Mouse (Mus musculus) cerebral cortex, adult 2 months (tissue): ENCODE results near the gene Gm17482.

ENCODE experiments used
- WGBS: fragments of 180-500 bp; shearing (Covaris S2); methylation state at CpG from one replicate; pipeline ENCODE4 v1.1.7; 2018; 5-methylcytosine and 5-hydroxymethylcytosine counted together

Gm17482 gene

DNA sequence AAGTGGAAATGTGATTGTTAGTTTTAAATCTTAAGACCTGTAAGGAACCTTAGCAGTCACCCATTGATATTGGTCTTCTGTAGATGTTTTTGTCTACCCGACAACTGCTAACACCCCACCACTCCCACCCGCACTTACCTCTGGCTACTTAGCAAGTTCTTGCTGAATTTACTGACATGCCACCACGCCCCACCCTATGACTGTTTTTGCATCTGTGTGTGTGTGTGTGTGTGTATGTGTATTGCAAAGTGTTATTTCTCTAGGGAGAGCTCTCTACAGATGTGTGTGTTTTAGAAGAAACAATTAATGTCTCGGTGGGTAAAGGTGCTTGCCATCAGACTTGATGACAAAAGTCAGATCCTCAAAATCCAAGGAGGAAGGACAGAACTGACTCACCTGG lies at the start of gene Gm17482:
Gene Gm17482, plus strand, starts transcription at position 301 of the 400 bp plus-strand sequence.
- 77% methylated on average over 4 of the region's 4 CpGs for WGBS

DNA sequence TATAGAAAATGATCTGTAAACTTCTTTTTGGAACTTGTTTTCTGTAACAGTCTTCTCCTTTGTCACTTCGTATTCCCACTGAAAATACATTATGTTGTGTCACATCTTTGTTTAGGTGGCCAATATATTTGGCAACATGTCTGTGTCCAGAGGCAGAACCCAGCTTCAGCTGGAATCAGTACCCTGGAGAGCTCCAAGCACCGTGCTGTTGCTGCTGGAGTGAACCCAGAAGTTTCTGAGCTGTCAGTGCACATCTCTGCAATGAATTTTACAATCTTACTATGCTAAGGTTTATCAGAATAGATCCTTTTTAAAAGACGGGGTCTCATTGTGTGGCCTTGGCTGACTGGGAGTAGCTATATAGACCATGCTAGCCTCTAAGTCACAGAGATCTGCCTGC lies 48.3 kb upstream of the Gm17482 start:
- 28% methylated on average over 3 of the region's 3 CpGs for WGBS

- WGBS, result 38% methylated on average over 2 of the region's 2 CpGs
These were observed 46.0 kb upstream of the Gm17482 start for GRCm38 (mm10) chr6:115181094-115181493.

- whole genome bisulfite sequencing, result 69% methylated on average over 7 of the region's 7 CpGs
These were observed 36.0 kb upstream of the Gm17482 start for GRCm38 (mm10) chr6:115191111-115191510.

GRCm38 (mm10) chr6:115200753-115201152 lies 26.4 kb upstream of the Gm17482 start:
- 77% methylated on average over 3 of the region's 3 CpGs for WGBS

GRCm38 (mm10) chr6:115203029-115203428 lies 24.1 kb upstream of the Gm17482 start:
- WGBS, result 63% methylated on average over 3 of the region's 3 CpGs

- 23% methylated on average over 2 of the region's 2 CpGs for WGBS
These were observed 17.0 kb upstream of the Gm17482 start for GRCm38 (mm10) chr6:115210187-115210586.

DNA sequence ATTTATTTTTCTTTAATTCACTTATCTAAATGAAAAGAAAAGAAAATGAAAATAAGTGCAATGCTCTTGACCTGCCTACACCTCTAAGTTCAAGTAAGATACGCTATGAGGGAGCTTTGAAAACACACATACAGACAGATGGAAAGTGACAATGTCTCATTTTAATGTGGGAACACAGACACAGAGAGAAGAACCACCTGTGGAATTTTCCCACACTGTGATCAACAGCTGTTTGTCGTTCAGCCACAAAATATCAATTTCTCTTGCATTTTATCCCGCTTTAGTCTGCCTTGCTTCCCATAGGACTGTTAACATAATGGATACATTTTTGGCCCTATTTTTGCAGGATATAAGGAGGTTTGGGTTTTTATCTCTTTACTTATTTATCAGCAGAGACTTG lies 16.3 kb upstream of the Gm17482 start:
- 71% methylated on average over 3 of the region's 3 CpGs for WGBS

GRCm38 (mm10) chr6:115212132-115212903 lies 14.8 kb upstream of the Gm17482 start:
- 63% methylated on average over 5 of the region's 5 CpGs for WGBS

- WGBS, result 54% methylated on average over 5 of the region's 5 CpGs
These were observed 14.0 kb upstream of the Gm17482 start for GRCm38 (mm10) chr6:115213129-115213528.

GRCm38 (mm10) chr6:115221215-115221641 lies 5.9 kb upstream of the Gm17482 start:
- WGBS, result 38% methylated on average over 8 of the region's 8 CpGs

GRCm38 (mm10) chr6:115225519-115225918 lies 1.6 kb upstream of the Gm17482 start:
- 23% methylated on average over 3 of the region's 3 CpGs for WGBS

DNA sequence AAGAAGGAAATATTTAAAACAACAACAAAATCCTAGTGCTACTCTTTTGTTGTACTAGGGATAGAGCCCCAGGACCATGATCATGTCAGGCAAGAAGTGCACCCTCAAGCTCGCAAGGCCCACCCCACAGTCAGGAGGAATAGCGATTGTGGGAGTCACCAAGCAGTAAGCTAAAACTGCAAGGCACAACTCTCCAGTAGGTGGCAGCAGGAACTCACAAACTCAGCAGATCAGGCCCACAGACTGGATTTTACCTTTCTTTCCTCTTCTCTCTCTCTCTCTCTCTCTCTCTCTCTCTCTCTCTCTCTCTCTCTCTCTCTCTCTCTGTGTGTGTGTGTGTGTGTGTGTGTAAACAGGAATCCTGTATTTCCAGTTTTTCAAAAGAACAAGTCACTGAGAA lies 386 bp downstream of the Gm17482 start:
- 7% methylated on average over 2 of the region's 2 CpGs for WGBS

- WGBS, result 56% methylated on average over 3 of the region's 3 CpGs
These were observed 3.4 kb downstream of the Gm17482 start for GRCm38 (mm10) chr6:115230557-115230956.

DNA sequence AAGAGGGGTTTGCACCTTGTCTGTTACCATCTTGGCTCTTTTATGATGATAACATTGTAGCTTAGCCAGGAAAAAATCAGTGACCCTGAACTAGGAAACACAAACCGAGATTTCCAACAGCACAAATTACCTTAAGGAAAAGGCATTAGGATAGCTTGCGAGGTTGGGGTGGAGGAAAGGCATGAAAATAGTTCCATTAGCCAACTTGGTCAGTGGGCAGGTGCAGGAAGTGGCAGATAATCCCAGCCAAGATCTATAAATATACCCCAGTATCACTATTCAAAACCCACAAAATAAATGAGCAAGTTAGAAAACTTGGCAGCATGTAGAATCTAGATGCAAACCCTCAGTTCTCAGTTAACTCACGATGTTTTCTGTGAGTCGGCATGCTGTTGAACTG lies 4.7 kb downstream of the Gm17482 start:
- 32% methylated on average over 4 of the region's 4 CpGs for WGBS

DNA sequence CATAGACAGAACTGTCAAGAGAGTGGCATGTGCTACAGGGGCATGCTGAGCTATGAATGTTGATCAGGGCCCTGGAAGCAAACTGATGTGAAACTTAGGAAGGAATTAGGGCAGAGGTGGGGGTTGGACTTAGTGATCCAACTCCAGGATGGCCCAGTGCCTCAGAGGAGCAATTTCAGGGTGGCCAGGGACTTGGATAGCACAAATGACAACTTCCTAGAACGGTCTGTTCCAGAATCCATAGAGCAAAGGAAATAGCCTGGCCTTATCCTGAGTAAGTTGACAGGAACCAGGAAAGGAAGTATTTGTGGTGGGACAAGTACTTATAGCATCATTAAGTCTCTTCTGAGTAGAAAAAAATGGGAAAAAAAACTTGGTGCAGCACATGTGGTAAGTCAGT lies 5.4 kb downstream of the Gm17482 start:
- WGBS, result 68% methylated on average over 1 of the region's 1 CpGs

DNA sequence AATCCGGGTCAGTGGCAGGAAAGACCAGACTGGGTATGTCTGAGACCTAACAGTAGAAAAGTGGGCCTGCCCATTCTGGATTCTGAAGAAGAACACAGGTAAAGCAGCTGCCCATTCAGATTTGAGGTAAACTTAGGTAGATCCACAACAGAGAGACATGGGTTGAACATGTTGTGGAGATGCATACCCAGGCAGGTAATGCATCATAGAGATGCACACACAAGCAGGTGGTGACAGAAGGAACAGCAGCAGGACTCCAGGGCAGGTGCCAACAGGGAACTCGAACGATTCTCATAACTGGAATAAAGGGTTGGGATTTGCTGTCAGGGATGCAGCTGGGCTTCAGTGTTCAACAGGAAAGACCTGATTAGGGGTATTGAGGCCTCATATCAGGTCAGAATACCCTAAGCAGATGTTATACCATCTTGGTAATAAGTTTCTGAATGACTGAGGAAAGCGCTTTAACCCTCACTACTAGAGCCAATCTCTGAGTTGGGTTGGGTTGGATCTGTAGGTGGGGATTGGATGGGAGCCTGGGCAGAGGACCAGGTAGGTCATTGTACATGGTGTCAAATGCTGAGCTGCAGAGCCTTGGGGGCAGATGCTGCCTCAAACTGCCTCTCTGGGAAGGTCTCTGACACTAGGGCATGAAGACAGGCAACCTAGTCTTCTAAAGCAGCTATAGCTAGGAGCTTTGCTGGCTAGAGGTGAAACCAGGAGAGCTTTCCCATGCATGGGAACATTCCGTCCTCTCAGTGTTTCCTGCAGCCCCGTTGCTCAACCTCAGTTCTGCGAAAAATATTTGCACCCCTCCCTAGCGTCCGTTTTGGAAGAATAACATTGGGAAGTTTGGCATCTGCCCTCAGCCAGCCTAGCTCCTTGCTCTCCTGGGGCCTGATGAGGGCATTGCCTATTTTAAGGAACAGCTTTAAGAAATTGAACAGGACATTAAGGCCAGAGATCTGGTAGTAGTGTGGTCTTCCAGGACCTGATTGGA lies 11.2 kb downstream of the Gm17482 start:
- 61% methylated on average over 9 of the region's 9 CpGs for WGBS

- WGBS, result 38% methylated on average over 7 of the region's 7 CpGs
These were observed 12.2 kb downstream of the Gm17482 start for GRCm38 (mm10) chr6:115239335-115239734.

DNA sequence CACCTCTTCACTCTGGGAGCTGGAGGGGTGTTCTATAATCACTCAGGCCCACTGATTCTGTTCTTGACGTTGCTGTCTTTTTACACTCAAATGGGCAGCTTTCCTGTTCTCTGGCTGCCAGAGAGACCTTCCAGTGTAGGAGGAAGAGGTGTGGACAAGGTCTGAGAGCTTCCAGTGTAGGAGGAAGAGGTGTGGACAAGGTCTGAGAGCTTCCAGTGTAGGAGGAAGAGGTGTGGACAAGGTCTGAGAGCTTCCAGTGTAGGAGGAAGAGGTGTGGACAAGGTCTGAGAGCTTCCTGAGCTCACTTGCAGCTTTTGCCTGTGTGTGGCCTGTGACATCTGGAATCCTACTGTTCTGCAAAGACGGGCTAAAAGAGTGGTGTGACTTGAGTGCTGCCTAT lies 13.3 kb downstream of the Gm17482 start:
- WGBS, result 32% methylated on average over 2 of the region's 2 CpGs

DNA sequence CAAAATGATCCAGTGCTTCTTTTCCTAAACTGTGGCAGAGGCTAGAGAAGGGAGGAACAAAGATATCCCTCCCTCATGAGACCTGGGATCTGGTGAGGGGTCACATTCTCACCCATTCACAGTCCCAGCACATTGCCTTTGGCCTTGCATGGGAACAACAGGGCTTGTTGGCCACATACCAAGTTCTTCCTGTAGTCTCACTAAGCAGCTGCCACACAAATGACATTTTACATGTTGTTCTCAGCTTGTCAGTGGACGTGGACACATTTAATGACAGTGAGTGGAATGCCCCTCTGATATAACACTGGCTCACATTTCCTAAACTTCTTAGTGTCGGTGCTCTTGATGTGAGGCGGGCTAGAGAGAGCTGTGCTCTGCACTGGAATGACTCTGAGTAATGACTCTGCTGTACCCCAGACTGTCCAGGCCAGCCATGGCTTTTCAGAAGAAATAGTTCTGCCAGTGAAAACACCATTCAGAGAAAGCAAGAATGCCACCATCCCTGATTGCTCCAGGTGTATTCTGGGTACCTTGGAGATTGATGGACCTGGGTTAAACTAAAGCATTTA lies 14.1 kb downstream of the Gm17482 start:
- 79% methylated on average over 3 of the region's 3 CpGs for WGBS

DNA sequence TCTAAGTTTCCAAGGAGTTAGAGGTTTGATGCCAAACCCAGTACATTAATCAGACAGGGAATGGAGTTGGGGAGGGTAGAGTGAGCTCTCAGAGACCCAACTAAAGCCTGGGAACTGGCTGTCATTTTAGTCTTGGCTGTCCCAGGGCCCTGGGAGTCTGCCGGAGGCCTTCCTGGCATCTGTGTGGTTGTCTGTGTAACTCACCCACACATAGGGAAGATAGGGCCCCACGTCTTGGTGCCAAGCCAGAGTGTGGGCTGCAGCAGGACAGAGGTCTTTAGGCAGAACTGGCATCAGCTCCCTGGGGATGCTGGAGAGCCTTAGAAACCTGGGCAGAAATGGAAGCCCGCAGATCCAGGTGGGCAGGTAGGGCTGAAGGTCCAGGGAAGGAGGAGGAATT lies 14.8 kb downstream of the Gm17482 start:
- 50% methylated on average over 3 of the region's 3 CpGs for WGBS

GRCm38 (mm10) chr6:115244222-115244621 lies 17.1 kb downstream of the Gm17482 start:
- WGBS, result 53% methylated on average over 2 of the region's 2 CpGs
